Mouse (Mus musculus): ENCODE results near the gene Tpst1.

The Tpst1 gene

DNA sequence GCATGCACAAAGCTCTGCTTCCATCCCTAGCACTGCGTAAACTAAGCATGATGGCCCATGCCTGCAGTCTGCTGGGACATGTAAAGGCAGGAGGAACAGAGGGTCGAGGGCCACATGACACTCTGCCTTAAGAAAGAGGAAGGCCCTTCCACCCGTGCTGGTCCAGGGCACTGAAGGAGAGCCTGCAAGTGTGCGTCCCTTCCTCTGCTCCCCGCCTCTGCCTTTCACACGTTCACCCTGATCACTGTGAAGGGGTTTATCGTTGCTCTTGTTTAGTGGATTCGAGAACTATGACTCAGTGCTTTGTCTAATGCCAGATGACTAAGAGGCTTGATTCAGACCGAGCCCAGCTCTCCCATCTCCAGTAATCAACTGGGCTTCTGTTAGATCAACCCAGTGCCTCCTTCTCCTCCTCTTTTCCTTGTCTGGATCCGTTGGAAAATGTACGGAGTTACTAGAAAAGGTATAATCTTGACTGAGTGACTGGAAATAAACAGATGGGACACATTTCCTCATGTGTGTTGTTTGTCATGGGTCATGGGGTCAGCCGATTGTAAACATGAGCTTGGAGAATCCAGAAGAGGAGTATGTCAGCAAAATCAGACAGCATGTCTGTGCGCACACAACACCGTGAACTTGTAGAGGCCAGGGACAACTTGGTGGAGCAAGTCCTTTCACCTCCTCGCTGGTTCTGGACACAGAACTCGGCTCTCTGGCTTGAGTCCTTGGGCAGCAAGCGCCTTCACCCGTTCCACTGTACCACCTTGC is 16.7 kb downstream of the Tpst1 start:
- DNase-seq, result no peak

- no peak for DNase-seq
Measured at GRCm38 (mm10) chr5:130096754-130097153, 23.6 kb downstream of the Tpst1 start.

- DNase-seq, result no peak
Measured at GRCm38 (mm10) chr5:130097837-130098236, 24.7 kb downstream of the Tpst1 start.

GRCm38 (mm10) chr5:130101724-130102123 is 28.6 kb downstream of the Tpst1 start:
- DNase-seq, result no peak

GRCm38 (mm10) chr5:130109348-130109747 is 36.2 kb downstream of the Tpst1 start:
- no peak for DNase-seq

- peak in 1 of 2 experiments; percentile 9 for DNase-seq
Measured at GRCm38 (mm10) chr5:130110632-130111464, 37.7 kb downstream of the Tpst1 start.

DNA sequence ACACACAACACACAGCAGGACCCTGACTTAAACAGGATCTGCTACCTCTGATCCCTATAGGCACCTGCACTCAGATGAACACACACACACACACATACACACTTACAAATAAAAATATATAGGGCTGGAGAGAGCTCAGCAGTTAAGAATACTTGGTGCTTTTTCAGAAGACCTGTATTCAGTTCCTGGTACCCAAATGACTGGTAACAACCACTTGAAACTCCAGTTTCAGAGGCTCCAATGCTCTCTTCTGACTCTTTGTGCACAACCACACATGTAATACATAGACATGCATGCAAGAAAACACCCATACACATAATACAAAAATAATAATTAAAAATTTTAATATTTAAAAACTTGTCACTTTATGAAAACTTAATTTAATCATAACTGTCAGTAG is 39.5 kb downstream of the Tpst1 start:
- DNase-seq, result no peak

DNA sequence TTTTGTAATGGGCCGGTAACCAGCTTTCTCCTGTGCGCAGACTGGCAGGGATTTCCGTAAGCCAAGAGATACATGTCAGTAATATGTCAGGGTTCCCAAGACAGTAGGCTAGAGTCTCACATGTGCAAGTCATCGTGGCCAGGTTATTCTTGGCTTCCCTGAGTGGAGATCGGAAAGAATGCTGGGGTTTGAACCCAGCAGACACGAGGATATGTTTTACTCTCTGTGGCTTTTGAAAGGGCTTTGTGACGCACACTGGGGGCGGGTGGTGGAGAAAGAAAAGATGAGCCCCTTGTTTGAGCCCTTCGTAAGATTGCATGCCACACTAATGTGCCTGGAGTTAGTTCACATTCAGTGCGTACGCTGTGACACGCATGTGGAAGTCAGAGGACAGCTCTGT is 43.0 kb downstream of the Tpst1 start:
- no peak for DNase-seq

- DNase-seq, result no peak
Measured at GRCm38 (mm10) chr5:130116857-130117256, 43.7 kb downstream of the Tpst1 start.

DNA sequence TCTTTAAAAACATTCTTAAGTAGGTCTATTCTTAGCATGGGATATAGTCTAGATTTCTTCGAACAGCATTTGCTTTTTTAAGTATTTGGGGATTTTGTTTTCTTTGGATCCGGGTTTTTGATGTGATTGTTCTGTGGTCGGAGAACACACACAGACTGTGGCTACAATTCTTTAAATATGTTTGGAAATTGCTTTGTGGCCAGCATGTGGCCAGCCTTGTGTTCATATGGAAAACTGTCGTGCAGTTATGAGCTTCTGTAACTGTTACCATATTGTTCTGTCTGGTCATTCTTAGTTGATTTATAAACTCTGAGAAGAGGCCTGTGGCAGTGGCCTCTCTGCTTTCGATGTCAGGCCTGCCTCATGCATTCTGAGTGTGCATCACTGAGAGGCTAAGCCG is 44.8 kb downstream of the Tpst1 start:
- DNase-seq, result no peak

- DNase-seq, result no peak
Measured at GRCm38 (mm10) chr5:130119236-130119635, 46.1 kb downstream of the Tpst1 start.

DNA sequence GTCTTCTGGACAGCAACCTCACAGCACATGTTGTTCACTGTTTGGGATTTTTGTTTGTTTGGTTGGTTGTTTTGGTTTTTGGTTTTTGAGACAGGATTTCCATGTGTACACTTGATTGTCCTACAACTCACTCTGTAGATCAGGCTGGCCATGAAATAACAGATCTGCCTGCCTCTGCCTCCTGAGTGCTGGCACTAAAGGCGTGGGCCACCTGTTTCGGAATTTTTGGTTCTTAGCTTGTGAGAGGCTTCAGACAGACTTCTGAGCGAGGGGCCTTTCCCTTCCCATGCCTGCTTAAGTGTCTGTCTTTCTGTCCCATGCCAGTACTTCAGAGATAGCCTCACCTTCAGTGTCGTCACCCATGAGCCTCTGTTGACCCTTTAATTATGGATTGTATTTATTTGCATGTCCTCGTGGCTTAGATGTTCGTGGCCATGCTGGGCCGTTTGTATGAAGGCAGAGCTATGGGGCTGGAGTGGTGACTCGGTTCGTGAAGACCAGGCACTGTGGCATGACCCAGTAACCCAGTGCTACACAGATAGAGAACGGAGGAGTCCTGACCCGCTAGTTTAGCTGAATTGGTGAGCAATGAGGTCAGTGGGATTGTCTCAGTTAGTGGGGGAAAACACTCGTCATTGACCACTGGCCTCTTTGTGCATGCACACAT is 47.1 kb downstream of the Tpst1 start:
- no peak for DNase-seq

GRCm38 (mm10) chr5:130120904-130121303 is 47.8 kb downstream of the Tpst1 start:
- peak; percentile 42 to 46 for DNase-seq

DNA sequence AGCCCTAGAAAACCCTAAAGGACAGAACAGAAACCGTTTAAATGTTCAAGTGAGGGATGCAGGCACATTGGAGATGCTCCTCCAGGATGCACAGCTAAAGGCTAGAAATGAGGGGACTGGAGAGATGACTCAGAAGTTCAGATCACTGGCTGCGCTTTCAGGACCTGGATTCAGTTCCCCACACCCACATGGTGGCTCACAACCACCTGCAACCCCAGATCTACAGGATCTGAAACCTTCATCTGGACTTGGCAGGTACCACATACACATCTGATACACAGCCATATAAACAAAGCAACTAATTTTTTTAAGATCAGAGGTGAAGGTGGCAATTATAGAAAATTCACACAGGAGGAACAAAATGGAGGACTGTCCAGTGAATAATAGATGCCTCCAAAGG is 49.2 kb downstream of the Tpst1 start:
- no peak for DNase-seq

DNA sequence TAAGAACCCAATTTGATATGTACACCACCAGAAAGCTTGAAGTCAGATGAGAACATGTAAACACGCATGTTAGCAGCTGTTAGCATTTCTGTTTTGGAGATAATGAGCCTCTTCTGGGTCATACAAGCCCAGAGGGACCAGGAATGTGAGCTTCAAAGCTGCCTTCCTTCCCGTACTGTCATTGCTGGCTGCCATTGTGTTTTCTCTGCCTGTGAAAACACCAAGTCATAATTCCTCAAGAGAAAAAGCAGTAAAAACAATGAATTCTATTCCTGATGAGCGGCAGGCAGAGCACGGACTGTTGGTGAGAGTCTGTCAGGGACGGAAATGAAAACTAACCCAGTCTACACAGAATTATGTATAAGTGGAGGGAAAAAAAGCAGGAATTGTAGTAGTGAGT is 51.1 kb downstream of the Tpst1 start:
- DNase-seq, result no peak

DNA sequence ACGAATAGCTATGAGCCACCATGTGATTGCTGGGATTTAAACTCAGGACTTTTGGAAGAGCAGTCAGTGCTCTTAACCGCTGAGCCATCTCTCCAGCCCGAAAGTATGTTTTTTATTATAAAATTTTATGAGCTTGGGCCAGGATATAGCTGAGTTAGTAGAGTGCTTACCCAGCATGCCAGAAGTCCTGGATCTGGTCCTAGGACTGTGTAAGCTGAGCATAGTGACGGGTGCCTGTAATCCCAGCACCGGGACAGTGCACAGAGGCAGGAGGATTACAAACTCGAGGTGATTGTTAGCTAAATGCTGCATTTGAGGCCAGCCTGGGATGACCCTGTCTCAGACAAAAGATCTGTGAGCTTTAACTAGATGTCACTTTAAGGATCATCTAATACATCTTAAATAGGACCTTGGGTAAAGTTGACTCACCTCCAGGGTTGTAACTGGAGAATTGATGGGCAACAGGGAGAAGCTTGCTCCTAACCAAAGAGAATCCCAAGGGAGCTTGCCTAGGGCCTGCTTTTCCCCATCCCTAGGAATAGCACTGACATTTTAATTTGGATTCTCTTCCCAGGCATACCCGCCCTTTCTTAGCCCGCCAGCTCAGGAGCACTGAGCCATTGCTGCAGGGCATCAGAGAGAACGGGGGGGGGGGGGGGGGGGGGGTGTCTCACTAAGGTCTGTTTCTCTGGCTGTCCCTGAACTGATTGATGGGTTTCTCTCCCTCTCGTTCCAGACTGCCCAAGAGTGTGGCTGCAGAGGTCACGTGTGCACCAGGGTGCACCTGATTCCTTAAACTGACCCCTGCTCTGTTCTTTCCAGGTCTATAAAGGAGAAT is 55.8 kb downstream of the Tpst1 start:
- no peak for DNase-seq

- DNase-seq, result no peak
Measured at GRCm38 (mm10) chr5:130129524-130129793, 56.3 kb downstream of the Tpst1 start.

DNA sequence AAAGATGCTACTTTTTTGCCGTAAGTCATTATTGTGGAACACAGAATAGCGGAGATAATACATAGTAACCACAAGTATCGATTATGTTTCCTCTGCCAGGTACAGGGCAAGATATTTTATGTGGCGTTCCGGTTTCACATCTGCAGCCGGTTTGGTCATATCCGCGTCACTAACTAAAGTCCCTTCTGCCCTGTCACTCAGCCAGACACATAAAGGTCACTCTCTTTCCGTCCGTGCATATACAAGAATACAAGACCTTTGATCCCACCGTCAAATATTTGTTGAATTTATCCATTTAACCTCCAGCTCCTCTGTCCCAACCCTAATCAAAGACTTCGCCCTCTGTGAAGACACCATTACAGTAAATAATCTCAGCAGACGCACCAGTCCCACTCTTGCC is 63.5 kb downstream of the Tpst1 start:
- DNase-seq, result no peak

DNA sequence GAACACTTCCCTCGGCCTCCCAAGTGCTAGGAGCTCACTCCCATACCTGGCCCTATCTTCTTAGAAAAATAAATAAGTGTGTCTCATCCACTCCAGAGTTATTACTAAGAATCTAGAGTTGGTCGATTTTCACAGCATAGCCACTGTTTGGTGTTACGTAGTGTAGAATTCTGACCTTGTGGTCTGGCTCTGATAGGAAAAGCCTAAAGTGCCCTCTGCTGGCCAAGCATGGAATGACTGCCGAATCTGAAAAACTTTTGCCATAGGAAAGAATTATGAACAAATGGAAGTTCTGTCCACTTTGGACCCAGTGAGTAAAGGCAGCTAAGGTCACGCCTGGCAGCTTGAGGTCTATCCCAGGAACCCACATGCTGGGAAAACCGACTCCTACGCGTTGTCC is 66.3 kb downstream of the Tpst1 start:
- DNase-seq, result peak; percentile 74 to 90

- DNase-seq, result no peak
Measured at GRCm38 (mm10) chr5:130141138-130141537, 68.0 kb downstream of the Tpst1 start.

DNA sequence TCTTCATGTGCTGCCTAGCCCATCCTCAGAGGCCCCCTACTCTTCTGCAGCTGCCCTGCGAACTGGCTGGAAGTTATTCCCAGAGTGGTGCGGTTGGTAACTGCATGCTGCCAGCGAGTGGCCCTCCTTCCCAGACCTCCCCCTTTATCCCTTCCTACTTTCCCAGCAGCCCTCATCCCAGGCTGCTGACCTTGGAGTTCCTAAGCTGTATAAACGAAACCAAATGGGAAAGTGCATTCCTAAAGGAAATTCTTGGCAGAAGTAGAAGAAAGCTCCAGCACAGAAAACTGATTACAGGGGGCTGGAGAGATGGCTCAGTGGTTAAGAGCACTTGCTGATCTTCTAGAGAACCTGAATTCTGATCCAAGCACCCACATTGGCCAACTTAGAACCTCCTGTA is 68.9 kb downstream of the Tpst1 start:
- DNase-seq, result peak in 1 of 2 experiments; percentile 21

GRCm38 (mm10) chr5:130143101-130143500 is 70.0 kb downstream of the Tpst1 start:
- no peak for DNase-seq

GRCm38 (mm10) chr5:130143977-130144333 is 70.8 kb downstream of the Tpst1 start:
- DNase-seq, result peak; percentile 69 to 80

Data from kidney, postnatal 36 days (tissue).